Mouse (Mus musculus) lung, postnatal 10 days (tissue): ENCODE data around the gene Arf6.
"Not testable (repeated sequence)": the region's sequence is repeated elsewhere in the genome, so short reads cannot be mapped to it uniquely, and the experiment has no call there.

ENCODE experiments used
- DNase-seq: peaks from one replicate; pipeline ENCODE4 v3.0.0; 2021

The Arf6 gene

DNA sequence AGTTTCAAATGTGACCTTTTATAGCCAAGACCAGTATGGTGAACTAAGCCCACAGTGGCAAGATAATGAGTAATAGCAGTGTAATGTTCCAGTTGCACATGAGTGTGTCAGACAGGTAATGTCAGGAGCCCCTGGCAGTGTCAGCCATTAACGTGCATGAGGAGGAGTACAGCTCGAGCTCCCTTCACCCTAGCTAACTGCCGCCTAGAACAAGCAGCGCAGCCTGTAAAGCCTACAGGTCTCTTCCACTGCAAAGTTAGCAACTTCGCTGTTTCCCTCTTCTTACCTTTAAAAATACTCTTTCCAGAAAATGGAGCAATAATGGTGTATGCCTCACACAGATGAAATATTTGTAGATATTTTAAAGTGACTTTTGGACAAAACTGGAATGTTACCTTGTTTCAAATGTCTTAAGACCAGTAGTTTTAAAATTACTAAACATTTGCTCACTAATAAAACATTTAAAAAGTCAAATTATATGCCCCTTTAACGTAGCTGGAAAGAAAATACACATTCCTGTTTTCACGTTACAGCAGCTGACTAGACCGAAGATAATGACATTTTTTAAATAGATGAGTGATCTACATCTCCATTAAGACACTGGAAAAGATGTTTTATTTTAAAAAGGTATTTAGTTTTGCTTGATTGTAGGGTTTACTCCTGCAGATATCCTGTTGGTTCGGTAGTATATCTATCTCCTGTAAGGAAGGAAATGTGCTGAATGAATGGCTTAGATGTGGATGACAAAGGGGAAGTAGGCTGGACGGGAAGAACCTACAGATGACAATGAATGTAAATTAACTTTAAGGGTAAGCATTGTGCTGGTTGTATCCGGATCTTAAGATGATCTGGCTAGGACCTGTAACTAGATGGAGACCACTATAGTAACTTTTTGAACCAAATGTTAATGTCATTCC is 2.2 kb downstream of the Arf6 start:
- no peak for DNase-seq

DNA sequence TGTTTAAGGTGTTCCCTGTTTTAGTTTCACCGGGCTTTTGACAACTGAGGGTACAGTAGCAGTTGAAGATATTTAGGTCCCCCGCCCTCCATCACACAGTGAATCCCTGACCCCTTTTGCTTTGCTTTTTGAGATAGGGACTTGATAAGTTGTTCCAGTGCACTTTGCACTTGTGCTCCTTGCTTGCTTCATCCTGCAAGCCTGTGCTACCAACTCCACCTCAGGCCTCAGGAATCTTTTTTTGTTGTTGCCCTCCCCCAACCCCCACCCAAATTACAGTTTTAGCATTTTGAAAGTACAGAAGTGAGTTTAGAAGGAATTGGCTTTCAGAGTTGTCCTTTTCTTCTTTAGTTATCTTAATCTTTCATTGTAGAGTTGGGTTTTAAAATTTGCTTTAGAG is 4.2 kb downstream of the Arf6 start:
- no peak for DNase-seq

GRCm38 (mm10) chr12:69377188-69377587 is 5.2 kb downstream of the Arf6 start:
- no peak for DNase-seq

GRCm38 (mm10) chr12:69377636-69378035 is 5.7 kb downstream of the Arf6 start:
- not testable (repeated sequence) for DNase-seq

- no peak for DNase-seq
Observed at GRCm38 (mm10) chr12:69378558-69379454, 6.9 kb downstream of the Arf6 start.

GRCm38 (mm10) chr12:69382880-69383279 is 10.9 kb downstream of the Arf6 start:
- no peak for DNase-seq

DNA sequence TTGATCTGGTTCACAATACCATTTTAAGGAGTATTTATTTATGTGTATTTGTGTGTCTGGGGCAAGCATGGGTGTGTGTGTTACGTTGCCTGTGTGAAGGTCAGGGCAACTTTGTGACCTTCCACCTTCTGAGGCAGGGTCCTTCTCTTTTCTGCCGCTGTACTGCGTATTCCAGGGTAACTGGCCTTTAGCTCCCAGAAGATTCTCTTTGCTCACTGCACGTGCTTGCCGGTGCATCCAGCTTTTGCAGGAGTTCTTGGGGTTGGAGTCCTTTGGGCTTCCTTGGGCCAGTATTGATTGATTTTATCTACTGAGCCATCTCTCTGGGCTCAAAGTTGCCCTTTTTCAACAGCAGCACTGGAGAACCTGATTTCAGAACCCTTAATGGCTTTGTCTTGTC is 12.7 kb downstream of the Arf6 start:
- no peak for DNase-seq

DNA sequence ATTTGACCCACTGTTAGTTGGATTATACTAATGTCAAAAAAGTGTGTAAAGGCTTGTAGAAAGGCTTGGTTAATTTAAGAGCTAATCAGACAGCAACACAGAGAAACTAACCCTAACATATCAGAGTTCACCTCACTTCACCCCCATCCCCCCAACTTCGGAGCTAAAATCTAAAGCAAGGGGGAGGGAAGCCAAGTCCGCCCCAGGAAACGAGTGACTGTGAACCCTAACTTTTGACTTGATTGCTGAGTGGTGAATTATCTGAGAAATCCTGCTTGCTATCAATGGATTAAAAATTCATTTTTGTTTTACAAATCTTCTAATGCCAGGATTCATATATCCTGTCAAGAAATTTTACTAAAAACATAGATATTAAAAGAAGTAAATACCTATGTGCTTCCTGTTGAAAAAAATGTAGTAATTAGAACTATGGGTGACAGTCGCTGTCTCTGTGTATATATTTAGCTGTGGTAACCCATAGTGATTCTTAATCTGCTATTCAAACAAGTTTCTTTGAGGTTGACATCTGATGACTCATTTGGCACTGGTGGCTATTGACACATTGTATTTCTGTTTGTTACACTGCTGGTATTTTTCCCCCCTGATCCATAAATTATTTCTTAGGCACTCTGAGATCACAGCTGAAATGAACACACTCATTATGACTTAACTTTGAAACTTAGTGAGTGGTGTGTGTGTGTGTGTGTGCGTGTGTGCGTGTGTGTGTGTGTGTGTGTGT is 13.8 kb downstream of the Arf6 start:
- no peak for DNase-seq

- not testable (repeated sequence) for DNase-seq
Observed at GRCm38 (mm10) chr12:69386281-69386732, 14.4 kb downstream of the Arf6 start.

- no peak for DNase-seq
Observed at GRCm38 (mm10) chr12:69388321-69388869, 16.4 kb downstream of the Arf6 start.

DNA sequence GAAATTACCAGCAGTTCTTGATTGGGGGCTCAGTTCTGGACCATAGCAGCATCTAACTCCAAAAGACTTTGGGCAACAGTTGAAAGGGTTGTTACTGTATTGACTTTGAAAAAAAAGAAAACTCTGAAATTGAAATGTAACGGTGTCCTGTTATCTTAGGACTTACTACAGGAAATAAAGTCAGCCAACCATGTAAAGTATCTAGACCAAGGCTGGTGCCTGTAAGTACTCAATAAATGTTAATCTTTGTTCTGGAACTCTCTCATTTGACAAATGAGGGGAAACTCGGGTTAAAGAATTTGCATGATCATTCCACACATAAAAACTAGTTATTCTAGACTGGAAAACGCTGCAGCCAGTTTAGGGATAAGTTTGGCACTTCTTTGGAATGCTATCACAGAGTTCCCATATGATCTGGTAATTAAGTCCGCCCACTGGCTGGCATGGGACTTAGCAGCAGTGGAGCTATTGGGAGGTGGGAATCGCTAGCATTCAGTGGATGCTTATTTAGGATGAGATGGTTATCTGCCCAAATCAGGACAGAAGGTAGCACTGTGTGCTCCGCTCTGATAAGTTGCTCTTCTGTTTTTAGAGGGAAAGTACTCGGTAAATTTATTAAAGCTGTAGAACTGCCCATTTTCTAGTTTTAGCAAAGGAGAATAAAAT is 17.5 kb downstream of the Arf6 start:
- no peak for DNase-seq

GRCm38 (mm10) chr12:69390000-69390698 is 18.2 kb downstream of the Arf6 start:
- DNase-seq = no peak

GRCm38 (mm10) chr12:69393076-69393475 is 21.1 kb downstream of the Arf6 start:
- DNase-seq = no peak

GRCm38 (mm10) chr12:69394456-69394855 is 22.5 kb downstream of the Arf6 start:
- DNase-seq = no peak

GRCm38 (mm10) chr12:69400367-69400766 is 28.4 kb downstream of the Arf6 start:
- DNase-seq = no peak

DNA sequence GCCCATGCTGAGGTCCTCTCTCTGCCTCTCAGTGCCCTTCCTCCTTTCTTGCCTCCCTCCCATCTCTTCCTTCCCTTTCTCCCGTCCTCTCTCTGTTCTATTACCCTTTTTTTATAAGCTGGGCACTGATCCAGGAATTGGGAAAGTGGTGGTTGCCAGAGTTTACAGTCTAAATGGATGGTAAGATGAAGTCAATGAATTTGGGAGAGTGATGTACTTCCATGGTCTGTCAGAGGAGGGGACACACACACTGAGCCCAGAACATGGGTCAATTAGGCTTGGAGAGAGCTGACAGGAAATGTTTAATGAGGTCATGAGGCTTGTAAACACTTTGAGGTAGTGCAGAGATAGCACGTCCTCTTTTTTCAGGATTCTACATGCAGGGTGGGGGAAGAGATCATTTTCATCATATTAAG is 28.9 kb downstream of the Arf6 start:
- DNase-seq = peak; percentile 30

- no peak for DNase-seq
Observed at GRCm38 (mm10) chr12:69402100-69402499, 30.1 kb downstream of the Arf6 start.

- DNase-seq = no peak
Observed at GRCm38 (mm10) chr12:69402594-69403167, 30.7 kb downstream of the Arf6 start.

- DNase-seq = no peak
Observed at GRCm38 (mm10) chr12:69410767-69411166, 38.8 kb downstream of the Arf6 start.

GRCm38 (mm10) chr12:69411936-69412335 is 40.0 kb downstream of the Arf6 start:
- DNase-seq = no peak

DNA sequence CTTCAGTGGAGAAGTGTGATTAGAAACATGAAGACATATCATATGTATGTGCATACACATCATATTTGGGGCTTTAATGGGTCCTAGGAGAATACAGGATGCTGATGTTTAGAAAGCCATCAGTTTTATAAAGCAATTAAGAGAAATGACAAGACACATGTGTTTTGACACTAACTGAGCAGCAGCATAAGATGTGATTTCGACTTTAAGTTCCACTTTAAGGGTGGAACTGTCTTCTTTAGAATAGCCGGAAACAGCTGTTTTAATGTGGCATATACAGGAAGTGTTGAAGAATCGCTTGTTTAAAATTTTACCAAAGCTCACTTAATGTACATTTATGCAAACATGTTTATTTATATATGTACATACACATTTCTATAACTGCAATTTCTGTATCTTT is 41.4 kb downstream of the Arf6 start:
- no peak for DNase-seq
